Mouse (Mus musculus): Measurements from ENCODE around the gene Ndufaf8. TPM values are rescaled to one million over a fixed set of nuclear protein-coding genes. Genes with fewer than 3 reads are reported as not detected.
A peak's percentile ranks its signal among the peaks of the same experiment; 100 is the strongest.

The Ndufaf8 gene
- polyA plus RNA-seq, 1 experiment from 2014 or later, result 46.8 TPM

GRCm38 (mm10) chr11:120149510-120150200 lies 50.9 kb downstream of the Ndufaf8 start:
- ATAC-seq, result no peak
- peaks cover 20% of the 10 kb centered on the region for H3K4me1 ChIP-seq (ENCODE audit: control insufficient read depth, insufficient read depth, low read length)
- no peaks in the 10 kb centered on the region for H3K9me3 ChIP-seq (replicated peaks; ENCODE audit: control insufficient read depth, low read length, poor library complexity, severe bottlenecking)
- no peaks in the 10 kb centered on the region; the same call in 1 of the 2 replicates for H3K36me3 ChIP-seq (ENCODE audit: control insufficient read depth, insufficient read depth, low read length)
- peak overlapping the region; percentile 71 for H3K4me3 ChIP-seq (ENCODE audit: low read depth, low read length)
- H3K27ac ChIP-seq (ENCODE audit: low read length), result no peak overlapping the region
- H3K4me2 ChIP-seq (ENCODE audit: low read length), result peak overlapping the region; percentile 91
- H3K27me3 ChIP-seq (ENCODE audit: control insufficient read depth, insufficient read depth, low read depth, low read length), result no peaks in the 10 kb centered on the region
- WGBS, result 43% methylated on average over 6 of the region's 6 CpGs
- H3K9ac ChIP-seq (ENCODE audit: low read depth, low read length), result peak overlapping the region; percentile 73

Small RNA genes within 50 kb of the gene (microRNA-seq; reads per million reads assigned to microRNA genes)
- gene Gm25948, result not detected

Other genes with a start within 250 kb of the Ndufaf8 start
- 109 and 115 TPM in 2 replicates for gene Chmp6, start 185.5 kb upstream of the Ndufaf8 start, polyA plus RNA-seq (2015; fragmentation: Nextera tagmentation; extraction: Ambion mirVana)
- gene Baiap2, start 156.2 kb upstream of the Ndufaf8 start, polyA plus RNA-seq (2015; fragmentation: Nextera tagmentation; extraction: Ambion mirVana), result 14.7 and 15.7 TPM in 2 replicates
- gene Aatk, start 51.8 kb upstream of the Ndufaf8 start, polyA plus RNA-seq (2015; fragmentation: Nextera tagmentation; extraction: Ambion mirVana), result 42.3 and 46.5 TPM in 2 replicates
- gene Cep131, start 12.1 kb upstream of the Ndufaf8 start, polyA plus RNA-seq (2015; fragmentation: Nextera tagmentation; extraction: Ambion mirVana), result 29.5 and 30.4 TPM in 2 replicates
- 20.7 and 21.3 TPM in 2 replicates for gene Tepsin, start 197 bp upstream of the Ndufaf8 start, polyA plus RNA-seq (2015; fragmentation: Nextera tagmentation; extraction: Ambion mirVana)
- gene Slc38a10, start 52.4 kb downstream of the Ndufaf8 start, polyA plus RNA-seq (2015; fragmentation: Nextera tagmentation; extraction: Ambion mirVana), result 118 TPM in 2 replicates
- gene Bahcc1, start 134.0 kb downstream of the Ndufaf8 start, polyA plus RNA-seq (2015; fragmentation: Nextera tagmentation; extraction: Ambion mirVana), result 9.7 and 13.7 TPM in 2 replicates
- 4,277 and 4,299 TPM in 2 replicates for gene Actg1, start 249.6 kb downstream of the Ndufaf8 start, polyA plus RNA-seq (2015; fragmentation: Nextera tagmentation; extraction: Ambion mirVana)

Data from midbrain, embryonic 16.5 days (tissue).